Mouse (Mus musculus): ENCODE measurements around the gene Mybpc2.
A peak's percentile ranks its signal among the peaks of the same experiment; 100 is the strongest.

The Mybpc2 gene

GRCm38 (mm10) chr7:44524502-44524901 lies at the start of gene Mybpc2:
TSS of gene Mybpc2 (minus strand) at chr7:44524656.
- peaks cover 80% of the 10 kb centered on the region for H3K4me1 ChIP-seq (replicated peaks; ENCODE audit: low read depth, low read length)
- peak within 1 kb of the TSS; percentile 71 for H3K4me3 ChIP-seq (replicated peaks; ENCODE audit: low read length)
- TF ChIP-seq POU5F1 (IDR thresholded peaks at IDR 0.05; ENCODE audit: borderline replicate concordance, low read length): no peak
- TF ChIP-seq NANOG (IDR thresholded peaks at IDR 0.05; ENCODE audit: borderline replicate concordance, low read length): no peak
- TF ChIP-seq CTCF (conservative IDR thresholded peaks at IDR 0.05; ENCODE audit: low read length): no peak
- peaks cover 32% of the 10 kb centered on the region for H3K27me3 ChIP-seq (ENCODE audit: insufficient read depth, low read length)
- H3K36me3 ChIP-seq (ENCODE audit: insufficient read depth, low read length): no peaks in the 10 kb centered on the region
- H3K9me3 ChIP-seq (ENCODE audit: low read length): no peaks in the 10 kb centered on the region

GRCm38 (mm10) chr7:44572956-44573484 lies 48.6 kb upstream of the Mybpc2 start:
- no peaks in the 10 kb centered on the region for H3K27me3 ChIP-seq (ENCODE audit: insufficient read depth, low read length)
- H3K9me3 ChIP-seq (ENCODE audit: low read length): no peaks in the 10 kb centered on the region
- no peaks in the 10 kb centered on the region for H3K36me3 ChIP-seq (ENCODE audit: insufficient read depth, low read length)
- no peak for TF ChIP-seq CTCF (conservative IDR thresholded peaks at IDR 0.05; ENCODE audit: low read length)
- no peak for TF ChIP-seq NANOG (IDR thresholded peaks at IDR 0.05; ENCODE audit: borderline replicate concordance, low read length)
- TF ChIP-seq POU5F1 (IDR thresholded peaks at IDR 0.05; ENCODE audit: borderline replicate concordance, low read length): no peak
- H3K4me3 ChIP-seq (replicated peaks; ENCODE audit: low read length): no peak overlapping the region
- H3K4me1 ChIP-seq (replicated peaks; ENCODE audit: low read depth, low read length): peaks cover 67% of the 10 kb centered on the region

- H3K4me3 ChIP-seq (replicated peaks; ENCODE audit: low read length): peak within 1 kb of the TSS; percentile 48
- H3K27me3 ChIP-seq (ENCODE audit: insufficient read depth, low read length): no peaks in the 10 kb centered on the region
- no peaks in the 10 kb centered on the region for H3K9me3 ChIP-seq (ENCODE audit: low read length)
- H3K36me3 ChIP-seq (ENCODE audit: insufficient read depth, low read length): no peaks in the 10 kb centered on the region
- peaks cover 62% of the 10 kb centered on the region for H3K4me1 ChIP-seq (replicated peaks; ENCODE audit: low read depth, low read length)
- TF ChIP-seq CTCF (conservative IDR thresholded peaks at IDR 0.05; ENCODE audit: low read length): no peak
- TF ChIP-seq NANOG (IDR thresholded peaks at IDR 0.05; ENCODE audit: borderline replicate concordance, low read length): no peak
- TF ChIP-seq POU5F1 (IDR thresholded peaks at IDR 0.05; ENCODE audit: borderline replicate concordance, low read length): no peak
Observed at GRCm38 (mm10) chr7:44572213-44572701, 47.8 kb upstream of the Mybpc2 start, which contains the start of gene Napsa. TSS of gene Napsa (plus strand) at chr7:44572380.

- Histone ChIP-seq H3K36me3 (ENCODE audit: insufficient read depth, low read length) (no peaks in the 10 kb centered on the region), H3K4me3 (replicated peaks; ENCODE audit: low read length) (peak overlapping the region; percentile 48), H3K4me1 (replicated peaks; ENCODE audit: low read depth, low read length) (peaks cover 57% of the 10 kb centered on the region), H3K9me3 (ENCODE audit: low read length) (no peaks in the 10 kb centered on the region), H3K27me3 (ENCODE audit: insufficient read depth, low read length) (no peaks in the 10 kb centered on the region)
- TF ChIP-seq POU5F1 (IDR thresholded peaks at IDR 0.05; ENCODE audit: borderline replicate concordance, low read length): no peak
- no peak for TF ChIP-seq NANOG (IDR thresholded peaks at IDR 0.05; ENCODE audit: borderline replicate concordance, low read length)
- TF ChIP-seq CTCF (conservative IDR thresholded peaks at IDR 0.05; ENCODE audit: low read length): no peak
Observed at GRCm38 (mm10) chr7:44571811-44572210, 47.4 kb upstream of the Mybpc2 start.

GRCm38 (mm10) chr7:44570989-44571388 lies 46.5 kb upstream of the Mybpc2 start:
- peaks cover 51% of the 10 kb centered on the region for H3K4me1 ChIP-seq (replicated peaks; ENCODE audit: low read depth, low read length)
- H3K9me3 ChIP-seq (ENCODE audit: low read length): no peaks in the 10 kb centered on the region
- H3K4me3 ChIP-seq (replicated peaks; ENCODE audit: low read length): peak overlapping the region; percentile 20; the same call in 1 of the 2 replicates
- H3K36me3 ChIP-seq (ENCODE audit: insufficient read depth, low read length): no peaks in the 10 kb centered on the region
- no peak for TF ChIP-seq CTCF (conservative IDR thresholded peaks at IDR 0.05; ENCODE audit: low read length)
- H3K27me3 ChIP-seq (ENCODE audit: insufficient read depth, low read length): no peaks in the 10 kb centered on the region

GRCm38 (mm10) chr7:44568803-44569202 lies 44.3 kb upstream of the Mybpc2 start:
- H3K9me3 ChIP-seq (ENCODE audit: low read length): no peaks in the 10 kb centered on the region
- TF ChIP-seq POU5F1 (IDR thresholded peaks at IDR 0.05; ENCODE audit: borderline replicate concordance, low read length): no peak
- no peak for TF ChIP-seq CTCF (conservative IDR thresholded peaks at IDR 0.05; ENCODE audit: low read length)
- no peak for TF ChIP-seq NANOG (IDR thresholded peaks at IDR 0.05; ENCODE audit: borderline replicate concordance, low read length)
- H3K36me3 ChIP-seq (ENCODE audit: insufficient read depth, low read length): no peaks in the 10 kb centered on the region
- peaks cover 59% of the 10 kb centered on the region for H3K4me1 ChIP-seq (replicated peaks; ENCODE audit: low read depth, low read length)
- no peak overlapping the region for H3K4me3 ChIP-seq (replicated peaks; ENCODE audit: low read length)
- no peaks in the 10 kb centered on the region for H3K27me3 ChIP-seq (ENCODE audit: insufficient read depth, low read length)

- TF ChIP-seq NANOG (IDR thresholded peaks at IDR 0.05; ENCODE audit: borderline replicate concordance, low read length) (no peak), CTCF (conservative IDR thresholded peaks at IDR 0.05; ENCODE audit: low read length) (no peak), POU5F1 (IDR thresholded peaks at IDR 0.05; ENCODE audit: borderline replicate concordance, low read length) (no peak)
- H3K9me3 ChIP-seq (ENCODE audit: low read length): no peaks in the 10 kb centered on the region
- peaks cover 39% of the 10 kb centered on the region for H3K4me1 ChIP-seq (replicated peaks; ENCODE audit: low read depth, low read length)
- no peak overlapping the region for H3K4me3 ChIP-seq (replicated peaks; ENCODE audit: low read length)
- no peaks in the 10 kb centered on the region for H3K27me3 ChIP-seq (ENCODE audit: insufficient read depth, low read length)
- no peaks in the 10 kb centered on the region for H3K36me3 ChIP-seq (ENCODE audit: insufficient read depth, low read length)
Observed at GRCm38 (mm10) chr7:44565414-44565813, 41.0 kb upstream of the Mybpc2 start.

GRCm38 (mm10) chr7:44564486-44564885 lies 40.0 kb upstream of the Mybpc2 start:
- Histone ChIP-seq H3K27me3 (ENCODE audit: insufficient read depth, low read length) (no peaks in the 10 kb centered on the region), H3K4me1 (replicated peaks; ENCODE audit: low read depth, low read length) (peaks cover 47% of the 10 kb centered on the region), H3K4me3 (replicated peaks; ENCODE audit: low read length) (no peak overlapping the region), H3K36me3 (ENCODE audit: insufficient read depth, low read length) (no peaks in the 10 kb centered on the region), H3K9me3 (ENCODE audit: low read length) (no peaks in the 10 kb centered on the region)
- TF ChIP-seq CTCF (conservative IDR thresholded peaks at IDR 0.05; ENCODE audit: low read length) (no peak), POU5F1 (IDR thresholded peaks at IDR 0.05; ENCODE audit: borderline replicate concordance, low read length) (no peak)

GRCm38 (mm10) chr7:44563284-44563683 lies 38.8 kb upstream of the Mybpc2 start:
- H3K4me1 ChIP-seq (replicated peaks; ENCODE audit: low read depth, low read length): peaks cover 50% of the 10 kb centered on the region
- no peaks in the 10 kb centered on the region for H3K36me3 ChIP-seq (ENCODE audit: insufficient read depth, low read length)
- TF ChIP-seq NANOG (IDR thresholded peaks at IDR 0.05; ENCODE audit: borderline replicate concordance, low read length): no peak
- no peak for TF ChIP-seq CTCF (conservative IDR thresholded peaks at IDR 0.05; ENCODE audit: low read length)
- TF ChIP-seq POU5F1 (IDR thresholded peaks at IDR 0.05; ENCODE audit: borderline replicate concordance, low read length): no peak
- no peaks in the 10 kb centered on the region for H3K9me3 ChIP-seq (ENCODE audit: low read length)
- no peaks in the 10 kb centered on the region for H3K27me3 ChIP-seq (ENCODE audit: insufficient read depth, low read length)
- H3K4me3 ChIP-seq (replicated peaks; ENCODE audit: low read length): no peak overlapping the region
